In the genomic region with DNA sequence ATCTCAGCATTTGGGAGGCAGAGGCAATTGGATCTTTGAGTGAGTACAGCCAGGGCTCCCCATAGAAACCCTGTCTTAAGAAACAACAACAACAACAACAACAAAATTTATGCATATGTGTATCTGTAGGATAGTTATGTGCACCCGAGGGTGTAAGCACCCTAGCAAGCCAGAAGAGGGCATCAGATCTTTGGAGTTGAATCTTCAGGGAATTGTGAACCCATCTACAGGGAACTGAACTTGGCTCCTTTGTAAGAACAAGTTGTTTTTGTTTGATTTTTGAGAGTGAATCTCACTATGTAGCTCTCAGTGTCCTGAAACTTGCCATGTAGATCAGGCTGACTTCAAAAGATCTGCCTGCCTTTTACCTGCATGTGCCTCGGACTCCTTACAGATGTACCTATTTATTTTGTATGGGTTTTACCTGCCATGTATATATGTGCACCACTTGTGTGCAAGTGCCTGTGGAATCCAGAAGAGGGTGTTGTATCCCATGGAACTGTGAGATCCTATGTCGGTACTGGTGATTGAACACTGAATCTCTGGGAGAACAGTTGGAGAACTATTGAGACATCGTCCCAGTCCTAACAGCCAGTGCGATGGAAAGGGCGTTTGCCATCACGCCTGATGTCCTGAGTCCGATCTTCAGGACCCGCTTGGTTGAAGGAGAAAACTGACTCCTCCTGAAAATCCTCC, we compare ENCODE assay signal across 23 mouse cellular contexts. TPM values are rescaled to one million over a fixed set of nuclear protein-coding genes. Genes with fewer than 3 reads are reported as not detected.
DNase-seq lines count a peak whose midpoint lies in the region; ATAC-seq and TF ChIP-seq lines count a peak whose summit lies in the region.
"Had no signal": no experiment of that assay in that cellular context is flagged by ENCODE, and none has a peak within 500 bp of the region (broad histone marks: within the 10 kb centered on the region; RNA-seq: fewer than 3 reads in every experiment).

No protein-coding gene starts in this region.

- no peaks in the 10 kb centered on the region; the same call in 1 of the 2 replicates for H3K9me3 ChIP-seq in forebrain, embryonic 16.5 days (ENCODE audit: control insufficient read depth, low read length)
- H3K9me3 ChIP-seq: forebrain, embryonic 13.5 days; heart, embryonic 15.5 days; hindbrain, embryonic 13.5 days had no signal

- H3K27ac ChIP-seq in layer of hippocampus, adult 2 months = no peak overlapping the region
- no peak overlapping the region for H3K27ac ChIP-seq in forebrain, embryonic 16.5 days (ENCODE audit: low read length)
- H3K27ac ChIP-seq: embryonic facial prominence, embryonic 10.5 days; forebrain, embryonic 13.5 days; heart, embryonic 15.5 days; hindbrain, embryonic 13.5 days; hindbrain, postnatal 0 days had no signal

- CTCF ChIA-PET in Patski (lab: Charles Lee) = interaction anchor here (2.2 kb wide), 1 partner anchor 9 kb away, joined by 4 read pairs; the partner anchor contains the start of gene Prr13

- no peak overlapping the region for H3K9ac ChIP-seq in forebrain, embryonic 16.5 days (replicated peaks; ENCODE audit: low read depth, low read length)
- H3K9ac ChIP-seq: forebrain, embryonic 13.5 days; heart, embryonic 15.5 days; hindbrain, embryonic 13.5 days had no signal

- POLR2A ChIA-PET in Patski (lab: Charles Lee) = interaction anchor here (0.6 kb wide), 1 partner anchor 17 kb away, joined by 4 read pairs; no protein-coding TSS in a partner anchor

- in situ Hi-C loops in Patski (cut with MboI; ENCODE audit: low pct_unique_long_range_greater_than_20kb) = no loop called here

- H3K4me3 ChIP-seq in layer of hippocampus, adult 2 months = no peak overlapping the region
- H3K4me3 ChIP-seq in forebrain, embryonic 16.5 days (replicated peaks; ENCODE audit: low read length) = no peak overlapping the region
- H3K4me3 ChIP-seq: embryonic facial prominence, embryonic 10.5 days; forebrain, embryonic 13.5 days; heart, embryonic 15.5 days; hindbrain, embryonic 13.5 days had no signal

- H3K4me2 ChIP-seq in forebrain, embryonic 16.5 days (ENCODE audit: low read length) = no peak overlapping the region
- H3K4me2 ChIP-seq: forebrain, embryonic 13.5 days; heart, embryonic 11.5 days; heart, embryonic 15.5 days; hindbrain, embryonic 13.5 days had no signal

- no peak for ATAC-seq in Patski
- no peak for ATAC-seq in forebrain, embryonic 16.5 days
- ATAC-seq: forebrain, embryonic 13.5 days; hindbrain, postnatal 0 days had no signal

- no peaks in the 10 kb centered on the region for H3K36me3 ChIP-seq in forebrain, embryonic 16.5 days (ENCODE audit: control insufficient read depth, insufficient read depth)
- H3K36me3 ChIP-seq: heart, embryonic 15.5 days had no signal

- 95% methylated on average over 9 of the region's 9 CpGs for WGBS in forebrain, embryonic 16.5 days

- peaks cover 9% of the 10 kb centered on the region for H3K4me1 ChIP-seq in forebrain, embryonic 16.5 days (replicated peaks; ENCODE audit: control insufficient read depth, insufficient read depth, low read length)

- no peaks in the 10 kb centered on the region for H3K27me3 ChIP-seq in Patski
- H3K27me3 ChIP-seq in forebrain, embryonic 16.5 days (replicated peaks; ENCODE audit: control insufficient read depth, insufficient read depth, low read length) = no peaks in the 10 kb centered on the region
- H3K27me3 ChIP-seq: CH12.LX; forebrain, embryonic 13.5 days; heart, embryonic 15.5 days; hindbrain, embryonic 13.5 days had no signal

- TF ChIP-seq CTCF in layer of hippocampus, adult 2 months (conservative IDR thresholded peaks at IDR 0.05) = 0 out of 2 replicates have a peak, but pooled peaks have one; percentile 6
- TF ChIP-seq CTCF in Patski (IDR thresholded peaks at IDR 0.05) = peak; percentile 43

- DNase-seq in heart, adult 11 months = peak; percentile 86
- DNase-seq in heart, adult 18-20 months = no peak
- DNase-seq in layer of hippocampus, adult 2 months (ENCODE audit: low spot score in 2 of 2) = no peak
- no peak for DNase-seq in layer of hippocampus, postnatal 25 days (ENCODE audit: extremely low spot score in 1 of 2, low spot score in 1 of 2)
- no peak for DNase-seq in Patski (ENCODE audit: low read depth, low spot score)
- DNase-seq: adrenal gland, adult 8-10 months; adrenal gland, postnatal 36 days; cerebellum, adult 9-11 months; cerebellum, postnatal 36 days; gastrocnemius, postnatal 36 days; heart, postnatal 14 days; kidney, adult 11 months had no signal

RNA-seq across cellular contexts. Expression of gene Pcbp2, which starts 1.5 kb away (rescaled TPM):
- 100 to 1,000 TPM; 418 to 491 TPM for total RNA-seq in heart, adult 18-20 months (2021)
- total RNA-seq in layer of hippocampus, adult 2 months (2021) = 100 to 1,000 TPM; 496 to 505 TPM
- total RNA-seq in layer of hippocampus, postnatal 25 days (2021) = 100 to 1,000 TPM; 449 to 472 TPM
- 801 TPM for polyA plus RNA-seq in Patski (2021)
- polyA plus RNA-seq in forebrain, embryonic 16.5 days (2015; fragmentation: Nextera tagmentation; extraction: Ambion mirVana) = 144 and 149 TPM in 2 replicates

RNA-seq across cellular contexts. Expression of gene Prr13, which starts 10.0 kb away (rescaled TPM):
- 10 to 100 TPM; 20.3 to 24.4 TPM for total RNA-seq in heart, adult 18-20 months (2021)
- total RNA-seq in layer of hippocampus, adult 2 months (2021) = 10 to 100 TPM; 40.2 to 42.7 TPM
- 10 to 100 TPM; 32.2 to 36.9 TPM for total RNA-seq in layer of hippocampus, postnatal 25 days (2021)
- polyA plus RNA-seq in Patski (2021) = 167 TPM
- 79.0 and 80.9 TPM in 2 replicates for polyA plus RNA-seq in forebrain, embryonic 16.5 days (2015; fragmentation: Nextera tagmentation; extraction: Ambion mirVana)

RNA-seq across cellular contexts. Expression of gene Amhr2, which starts 23.7 kb away (rescaled TPM):
- under 1 TPM; 0.39 to 0.97 TPM for total RNA-seq in heart, adult 18-20 months (2021)
- 1 to 10 TPM in 1 of 2 experiments, under 1 TPM in 1; 0.66 to 1.2 TPM for total RNA-seq in layer of hippocampus, adult 2 months (2021)
- total RNA-seq in layer of hippocampus, postnatal 25 days (2021) = under 1 TPM; 0.80 to 0.91 TPM
- polyA plus RNA-seq in Patski (2021) = not detected
- 0.32 and 0.58 TPM in 2 replicates for polyA plus RNA-seq in forebrain, embryonic 16.5 days (2015; fragmentation: Nextera tagmentation; extraction: Ambion mirVana)
- total RNA-seq: CH12.LX; hematopoietic stem cell, adult 5-6 weeks had no signal

RNA-seq across cellular contexts. Expression of gene Gm10337, which starts 34.7 kb away (rescaled TPM):
- total RNA-seq in heart, adult 18-20 months (2021) = not detected
- total RNA-seq in layer of hippocampus, adult 2 months (2021) = not detected
- not detected for total RNA-seq in layer of hippocampus, postnatal 25 days (2021)
- 3.6 TPM for polyA plus RNA-seq in Patski (2021)
- 17.3 and 22.2 TPM in 2 replicates for polyA plus RNA-seq in forebrain, embryonic 16.5 days (2015; fragmentation: Nextera tagmentation; extraction: Ambion mirVana)
- total RNA-seq: adrenal gland, postnatal 36 days; CH12.LX; ES-E14; gastrocnemius, adult 8-10 months; gastrocnemius, postnatal 36 days; heart, postnatal 14 days; hematopoietic stem cell, adult 5-6 weeks; hindbrain, postnatal 0 days had no signal

RNA-seq across cellular contexts. Expression of gene Map3k12, which starts 48.0 kb away (rescaled TPM):
- total RNA-seq in heart, adult 18-20 months (2021) = 1 to 10 TPM; 1.8 to 2.3 TPM
- total RNA-seq in layer of hippocampus, adult 2 months (2021) = 10 to 100 TPM; 95.0 to 99.9 TPM
- total RNA-seq in layer of hippocampus, postnatal 25 days (2021) = 100 to 1,000 TPM in 1 of 2 experiments, 10 to 100 TPM in 1; 94.0 to 102 TPM
- 41.5 TPM for polyA plus RNA-seq in Patski (2021)
- 58.7 and 69.5 TPM in 2 replicates for polyA plus RNA-seq in forebrain, embryonic 16.5 days (2015; fragmentation: Nextera tagmentation; extraction: Ambion mirVana)
